Mouse (Mus musculus) MEL (cell line): ENCODE measurements around the gene Il11ra1.

ENCODE experiments used
- CTCF ChIP-seq, 3 experiments: IDR thresholded peaks in 2 of 3; conservative IDR thresholded peaks in 1 of 3; 2 replicates each; pipeline ENCODE4 v1.5.1; 2011 to 2012; ENCODE audit warnings: low read length in 3 of 3, low read depth in 2 of 3, mild to moderate bottlenecking in 2 of 3, improper control_type of control experiment in 1 of 3, inconsistent platforms in 1 of 3, mixed read lengths in 1 of 3, moderate library complexity in 1 of 3; ENCODE audit not compliant: control insufficient read depth in 1 of 3, insufficient read depth in 1 of 3, poor library complexity in 1 of 3, severe bottlenecking in 1 of 3
- EP300 ChIP-seq, 2 experiments: IDR thresholded peaks; 2 replicates each; pipeline ENCODE4 v1.6.1; 2011; ENCODE audit warnings: improper control_type of control experiment in 2 of 2, low read length in 2 of 2, low read depth in 1 of 2, mild to moderate bottlenecking in 1 of 2
- JUND ChIP-seq: IDR thresholded peaks from 2 replicates; pipeline ENCODE4 v1.6.1; 2011; ENCODE audit warnings: low read depth, mild to moderate bottlenecking, improper control_type of control experiment, low read length
- MEF2A ChIP-seq: IDR thresholded peaks from 2 replicates; pipeline ENCODE4 v1.6.1; 2014; ENCODE audit warnings: low read depth, mild to moderate bottlenecking, inconsistent platforms, low read length, improper control_type of control experiment; ENCODE audit not compliant: poor library complexity, insufficient replicate concordance, severe bottlenecking; ENCODE audit errors: extremely low read depth
- POLR2AphosphoS5 ChIP-seq: IDR thresholded peaks from 2 replicates; pipeline ENCODE4 v1.6.1; 2012; ENCODE audit warnings: low read depth, borderline replicate concordance, mild to moderate bottlenecking, inconsistent platforms, low read length, moderate library complexity, mixed read lengths
- UBTF ChIP-seq: IDR thresholded peaks from 2 replicates; pipeline ENCODE4 v1.6.1; 2012; ENCODE audit warnings: low read depth, mild to moderate bottlenecking, inconsistent platforms, low read length, improper control_type of control experiment, moderate library complexity, borderline replicate concordance; ENCODE audit not compliant: insufficient read depth
- ZC3H11A ChIP-seq: IDR thresholded peaks from 2 replicates; pipeline ENCODE4 v1.6.1; 2012; ENCODE audit warnings: low read depth, mild to moderate bottlenecking, inconsistent platforms, low read length, improper control_type of control experiment
- ZNF384 ChIP-seq: IDR thresholded peaks from 2 replicates; pipeline ENCODE4 v1.6.1; 2012; ENCODE audit warnings: low read depth, mild to moderate bottlenecking, inconsistent platforms, low read length, improper control_type of control experiment

DNA sequence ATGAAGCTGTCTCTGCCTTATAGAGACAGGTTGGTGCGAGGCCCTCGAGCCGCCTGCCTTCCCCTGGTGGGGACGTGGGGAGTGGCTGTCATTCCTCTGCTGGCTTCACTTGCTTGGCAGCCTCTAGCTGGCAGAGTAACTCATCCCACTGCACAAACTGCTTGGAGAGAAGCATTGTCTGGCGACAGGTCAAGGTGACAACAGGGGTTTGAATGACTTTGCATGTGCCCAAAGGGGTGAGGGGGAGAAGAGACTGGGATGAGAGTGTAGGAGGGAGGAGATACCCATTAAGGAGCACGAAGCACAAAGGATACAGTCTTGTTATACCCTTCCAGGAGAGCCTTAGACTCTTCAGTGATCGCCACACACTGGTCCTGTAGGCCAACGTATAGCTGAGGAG is 15.3 kb downstream of the Il11ra1 start:
- no peak for TF ChIP-seq CTCF (IDR thresholded peaks at IDR 0.05 in 2 of 3, conservative IDR thresholded peaks at IDR 0.05 in 1 of 3; ENCODE audit: control insufficient read depth in 1 of 3, insufficient read depth in 1 of 3, low read depth in 2 of 3, low read length in 3 of 3, poor library complexity in 1 of 3, severe bottlenecking in 1 of 3)
- TF ChIP-seq ZC3H11A: no peak
- TF ChIP-seq JUND: no peak
- no peak for TF ChIP-seq MEF2A
- no peak for TF ChIP-seq POLR2AphosphoS5
- no peak for TF ChIP-seq UBTF
- no peak for TF ChIP-seq EP300 (IDR thresholded peaks at IDR 0.05; ENCODE audit: low read depth in 1 of 2, low read length in 2 of 2)
- TF ChIP-seq ZNF384: no peak
